Mouse (Mus musculus) thymus, adult 2 months (tissue): ENCODE measurements at regions not wholly inside any gene's neighbourhood (a gene's known extent, or its start where the extent isn't known, plus 50 kb on each side); places are given as distances from the start of the nearest gene placed in this dataset.

ENCODE experiments used
- CTCF ChIP-seq: fragments of 200-500 bp; IDR thresholded peaks from 2 replicates; pipeline ENCODE4 v1.5.1; 2012; ENCODE audit warnings: mild to moderate bottlenecking, control low read depth, low read length, moderate library complexity, borderline replicate concordance; ENCODE audit not compliant: control insufficient read depth, poor library complexity, insufficient read depth; ENCODE audit errors: extremely low read depth
- POLR2A ChIP-seq: fragments of 200-500 bp; IDR thresholded peaks from 2 replicates; pipeline ENCODE4 v1.6.1; 2012; ENCODE audit warnings: mild to moderate bottlenecking, low read length, control low read depth, moderate library complexity; ENCODE audit not compliant: control insufficient read depth, poor library complexity, insufficient read depth; ENCODE audit errors: extremely low read depth

- TF ChIP-seq CTCF (no peak), POLR2A (no peak)
Observed at GRCm38 (mm10) chr8:91976900-91977585, 175.2 kb upstream of the Irx3 start.
